Comparison of ENCODE assay signal across 8 mouse cellular contexts in the genomic region with DNA sequence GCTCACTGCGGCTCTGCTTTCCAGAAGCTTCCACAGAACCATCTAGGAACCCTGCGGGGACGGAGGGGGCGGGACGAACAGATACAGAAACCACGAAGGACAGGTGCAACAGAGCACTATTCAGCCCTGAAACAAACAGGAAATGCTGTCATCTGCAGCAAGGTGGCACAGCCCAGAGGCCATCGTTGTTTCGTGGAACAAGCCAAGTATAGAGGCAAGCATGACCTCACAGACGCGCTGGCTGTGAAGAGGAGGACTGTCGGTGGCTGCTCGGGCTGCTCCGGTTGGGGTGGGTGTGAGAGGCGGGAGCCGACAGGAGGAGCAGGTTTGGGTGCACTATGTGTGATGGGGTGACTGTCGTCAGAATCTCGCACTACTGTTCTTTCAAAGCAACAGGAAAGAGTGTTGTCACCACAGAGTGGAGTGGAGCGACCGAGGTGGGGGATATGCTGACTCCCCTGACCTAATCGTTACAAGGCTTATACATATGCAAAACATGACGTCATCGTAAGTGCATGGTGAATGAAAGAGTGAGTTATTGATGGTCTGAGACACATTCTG. TPM values are rescaled to one million over a fixed set of nuclear protein-coding genes. Genes with fewer than 3 reads are reported as not detected.
DNase-seq lines count a peak whose midpoint lies in the region; ATAC-seq lines count a peak whose summit lies in the region.

No protein-coding gene starts in this region.

- no peaks in the 10 kb centered on the region for H3K36me3 ChIP-seq in kidney, embryonic 15.5 days
- H3K36me3 ChIP-seq in intestine, embryonic 15.5 days: no peaks in the 10 kb centered on the region
- H3K36me3 ChIP-seq in neural tube, embryonic 15.5 days: no peaks in the 10 kb centered on the region

- 18% methylated on average over 22 of the region's 22 CpGs for WGBS in kidney, embryonic 15.5 days
- 17% methylated on average over 22 of the region's 22 CpGs for WGBS in intestine, embryonic 15.5 days
- 14% methylated on average over 22 of the region's 22 CpGs for WGBS in neural tube, embryonic 15.5 days

- H3K9me3 ChIP-seq in kidney, embryonic 15.5 days (replicated peaks): no peaks in the 10 kb centered on the region
- H3K9me3 ChIP-seq in intestine, embryonic 15.5 days: no peaks in the 10 kb centered on the region
- no peaks in the 10 kb centered on the region for H3K9me3 ChIP-seq in neural tube, embryonic 15.5 days (replicated peaks)

- intact Hi-C loops in left cerebral cortex, postnatal 36 days (cut with DNase I): no loop called here

- ATAC-seq in kidney, embryonic 15.5 days (replicated peaks; ENCODE audit: low FRiP score): no peak
- no peak for ATAC-seq in intestine, embryonic 15.5 days
- no peak for ATAC-seq in neural tube, embryonic 15.5 days (ENCODE audit: low FRiP score)

- no peak for DNase-seq in kidney, adult 8-10 months
- DNase-seq in brain, adult 2 months (ENCODE audit: low read depth, low spot score): peak; percentile 50
- no peak for DNase-seq in testis, postnatal 10 days (ENCODE audit: low spot score)
- no peak for DNase-seq in left cerebral cortex, postnatal 36 days (ENCODE audit: low spot score in 2 of 2)
- no peak for DNase-seq in kidney, adult 11 months

- H3K27me3 ChIP-seq in kidney, embryonic 15.5 days: peaks cover 9% of the 10 kb centered on the region; the same call in 1 of the 2 replicates
- H3K27me3 ChIP-seq in intestine, embryonic 15.5 days (replicated peaks): 0 out of 2 replicates have a peak, but pooled peaks cover 4% of the 10 kb centered on the region
- 0 out of 2 replicates have a peak, but pooled peaks cover 3% of the 10 kb centered on the region for H3K27me3 ChIP-seq in neural tube, embryonic 15.5 days (replicated peaks)

- peak overlapping the region; percentile 8 for H3K4me3 ChIP-seq in kidney, embryonic 15.5 days (replicated peaks)
- H3K4me3 ChIP-seq in intestine, embryonic 15.5 days (replicated peaks): no peak overlapping the region
- H3K4me3 ChIP-seq in neural tube, embryonic 15.5 days (replicated peaks): no peak overlapping the region

- peak overlapping the region; percentile 50 for H3K4me2 ChIP-seq in kidney, embryonic 15.5 days
- H3K4me2 ChIP-seq in intestine, embryonic 15.5 days (replicated peaks): peak overlapping the region; percentile 51
- H3K4me2 ChIP-seq in neural tube, embryonic 15.5 days: peak overlapping the region; percentile 38

- H3K27ac ChIP-seq in kidney, embryonic 15.5 days: no peak overlapping the region
- no peak overlapping the region for H3K27ac ChIP-seq in intestine, embryonic 15.5 days
- no peak overlapping the region for H3K27ac ChIP-seq in neural tube, embryonic 15.5 days (replicated peaks)

- H3K4me1 ChIP-seq in kidney, embryonic 15.5 days: peaks cover 19% of the 10 kb centered on the region
- peaks cover 14% of the 10 kb centered on the region for H3K4me1 ChIP-seq in intestine, embryonic 15.5 days (replicated peaks)
- peaks cover 12% of the 10 kb centered on the region; the same call in 1 of the 2 replicates for H3K4me1 ChIP-seq in neural tube, embryonic 15.5 days

- no peak overlapping the region for H3K9ac ChIP-seq in kidney, embryonic 15.5 days
- H3K9ac ChIP-seq in intestine, embryonic 15.5 days: peak overlapping the region; percentile 11; the same call in 1 of the 2 replicates
- peak overlapping the region; percentile 17; the same call in 1 of the 2 replicates for H3K9ac ChIP-seq in neural tube, embryonic 15.5 days (replicated peaks)

RNA-seq across cellular contexts. Expression of gene Lmtk3, which starts 4.4 kb away (rescaled TPM):
- polyA plus RNA-seq in kidney, embryonic 15.5 days (2015; fragmentation: Nextera tagmentation; extraction: Ambion mirVana): 2.5 and 3.1 TPM in 2 replicates
- polyA plus RNA-seq in intestine, embryonic 15.5 days (2015; fragmentation: Nextera tagmentation; extraction: Ambion mirVana): 0.43 and 0.90 TPM in 2 replicates
- 19.3 and 26.0 TPM in 2 replicates for polyA plus RNA-seq in neural tube, embryonic 15.5 days (2015; fragmentation: Nextera tagmentation; extraction: Ambion mirVana)
- total RNA-seq in left cerebral cortex, postnatal 36 days (2021): 100 to 1,000 TPM; 225 to 267 TPM

RNA-seq across cellular contexts. Expression of gene Sult2b1, which starts 5.3 kb away (rescaled TPM):
- 2.8 and 3.2 TPM in 2 replicates for polyA plus RNA-seq in kidney, embryonic 15.5 days (2015; fragmentation: Nextera tagmentation; extraction: Ambion mirVana)
- polyA plus RNA-seq in intestine, embryonic 15.5 days (2015; fragmentation: Nextera tagmentation; extraction: Ambion mirVana): 2.8 and 2.9 TPM in 2 replicates
- 7.1 and 8.6 TPM in 2 replicates for polyA plus RNA-seq in neural tube, embryonic 15.5 days (2015; fragmentation: Nextera tagmentation; extraction: Ambion mirVana)
- 10 to 100 TPM; 11.4 to 13.8 TPM for total RNA-seq in left cerebral cortex, postnatal 36 days (2021)

RNA-seq across cellular contexts. Expression of gene Cyth2, which starts 35.2 kb away (rescaled TPM):
- polyA plus RNA-seq in kidney, embryonic 15.5 days (2015; fragmentation: Nextera tagmentation; extraction: Ambion mirVana): 130 and 132 TPM in 2 replicates
- polyA plus RNA-seq in intestine, embryonic 15.5 days (2015; fragmentation: Nextera tagmentation; extraction: Ambion mirVana): 89.0 and 92.0 TPM in 2 replicates
- polyA plus RNA-seq in neural tube, embryonic 15.5 days (2015; fragmentation: Nextera tagmentation; extraction: Ambion mirVana): 211 and 253 TPM in 2 replicates
- 100 to 1,000 TPM; 199 to 210 TPM for total RNA-seq in left cerebral cortex, postnatal 36 days (2021)

RNA-seq across cellular contexts. Expression of gene Kcnj14, which starts 45.4 kb away (rescaled TPM):
- polyA plus RNA-seq in kidney, embryonic 15.5 days (2015; fragmentation: Nextera tagmentation; extraction: Ambion mirVana): 1.4 and 1.6 TPM in 2 replicates
- polyA plus RNA-seq in intestine, embryonic 15.5 days (2015; fragmentation: Nextera tagmentation; extraction: Ambion mirVana): 0.88 and 1.0 TPM in 2 replicates
- 1.4 and 1.7 TPM in 2 replicates for polyA plus RNA-seq in neural tube, embryonic 15.5 days (2015; fragmentation: Nextera tagmentation; extraction: Ambion mirVana)
- total RNA-seq in left cerebral cortex, postnatal 36 days (2021): 1 to 10 TPM; 2.3 to 3.0 TPM

RNA-seq across cellular contexts. Expression of gene Grwd1, which starts 51.6 kb away (rescaled TPM):
- 82.5 and 86.3 TPM in 2 replicates for polyA plus RNA-seq in kidney, embryonic 15.5 days (2015; fragmentation: Nextera tagmentation; extraction: Ambion mirVana)
- 67.1 and 71.3 TPM in 2 replicates for polyA plus RNA-seq in intestine, embryonic 15.5 days (2015; fragmentation: Nextera tagmentation; extraction: Ambion mirVana)
- 40.7 and 48.9 TPM in 2 replicates for polyA plus RNA-seq in neural tube, embryonic 15.5 days (2015; fragmentation: Nextera tagmentation; extraction: Ambion mirVana)
- total RNA-seq in left cerebral cortex, postnatal 36 days (2021): 10 to 100 TPM; 19.5 to 21.0 TPM
